Mouse (Mus musculus) stomach, postnatal 0 days (tissue): ENCODE data around the gene Xpr1. TPM values are rescaled to one million over a fixed set of nuclear protein-coding genes. Genes with fewer than 3 reads are reported as not detected.
A peak's percentile ranks its signal among the peaks of the same experiment; 100 is the strongest.

Experiments used
- ATAC-seq: fragments of 200-750 bp; cut with Nextera tagmentation; 2 replicates; pipeline ENCODE4 v1.8.0; 2017; ENCODE audit not compliant: low FRiP score, low TSS enrichment
- DNase-seq: peaks from one replicate; pipeline ENCODE4 v3.0.0-alpha.2; 2016; ENCODE audit warnings: low spot score
- H3K27ac ChIP-seq: fragments of 300-500 bp; sonication (generic); replicated peaks from 2 replicates; pipeline ENCODE4 v1.5.1; 2014; ENCODE audit warnings: mild to moderate bottlenecking, control low read depth
- H3K27me3 ChIP-seq: fragments of 300-500 bp; sonication (generic); 2 replicates; pipeline ENCODE4 v1.6.1; 2014; ENCODE audit warnings: low read length; ENCODE audit not compliant: control insufficient read depth, insufficient read depth
- H3K36me3 ChIP-seq: fragments of 300-500 bp; sonication (generic); 2 replicates; pipeline ENCODE4 v1.6.1; 2014; ENCODE audit warnings: low read length, mixed read lengths; ENCODE audit not compliant: control insufficient read depth, insufficient read depth
- H3K4me1 ChIP-seq: fragments of 300-500 bp; sonication (generic); replicated peaks from 2 replicates; pipeline ENCODE4 v1.6.1; 2014; ENCODE audit warnings: antibody characterized with exemption; ENCODE audit not compliant: control insufficient read depth, insufficient read depth
- H3K4me2 ChIP-seq: fragments of 300-500 bp; sonication (generic); replicated peaks from 2 replicates; pipeline ENCODE4 v1.6.1; 2014; ENCODE audit warnings: low read depth, mild to moderate bottlenecking, control low read depth, moderate library complexity
- H3K4me3 ChIP-seq: fragments of 300-500 bp; sonication (generic); 2 replicates; pipeline ENCODE4 v1.5.1; 2014; ENCODE audit warnings: low read depth, low read length, control low read depth
- H3K9ac ChIP-seq: fragments of 300-500 bp; sonication (generic); 2 replicates; pipeline ENCODE4 v1.6.1; 2014; ENCODE audit warnings: mild to moderate bottlenecking, low read length, control low read depth, mixed read lengths
- H3K9me3 ChIP-seq: fragments of 300-500 bp; sonication (generic); 2 replicates; pipeline ENCODE4 v1.6.1; 2016; ENCODE audit warnings: low read length; ENCODE audit not compliant: control insufficient read depth
- CTCF ChIP-seq: IDR thresholded peaks from 2 replicates; pipeline ENCODE4 v1.5.1; 2016; ENCODE audit warnings: antibody characterized with exemption, low read depth, mild to moderate bottlenecking, moderate library complexity
- EP300 ChIP-seq: optimal IDR thresholded peaks from 2 replicates; pipeline ENCODE3; 2016; ENCODE audit warnings: antibody characterized with exemption
- WGBS: fragments of 180-500 bp; shearing (Covaris S2); extraction: QIAGEN DNeasy Blood & Tissue Kit; methylation state at CpG from one replicate; pipeline ENCODE4 v1.1.7; 2014; 5-methylcytosine and 5-hydroxymethylcytosine counted together
- polyA plus RNA-seq: library from polyadenylated mRNA; unstranded; fragments of >200 nt; fragmentation: Nextera tagmentation; extraction: Ambion mirVana; gene quantifications from 2 replicates; pipeline ENCODE4 v1.2.1, GENCODE M21; 2015

Xpr1 gene
- polyA plus RNA-seq, 1 experiment from 2014 or later: 2.9 TPM

GRCm38 (mm10) chr1:155250531-155251135 is 166.6 kb downstream of the Xpr1 start:
- H3K9ac ChIP-seq: no peak overlapping the region
- ATAC-seq (no peak), DNase-seq (no peak)
- no peaks in the 10 kb centered on the region for H3K9me3 ChIP-seq
- no peaks in the 10 kb centered on the region for H3K27me3 ChIP-seq
- no peak overlapping the region for H3K27ac ChIP-seq
- no peak overlapping the region for H3K4me2 ChIP-seq
- H3K36me3 ChIP-seq: no peaks in the 10 kb centered on the region
- no peaks in the 10 kb centered on the region for H3K4me1 ChIP-seq
- 57% methylated on average over 4 of the region's 4 CpGs for WGBS
- TF ChIP-seq CTCF (no peak), EP300 (no peak)
- H3K4me3 ChIP-seq: no peak overlapping the region

GRCm38 (mm10) chr1:155249896-155250295 is 167.3 kb downstream of the Xpr1 start:
- TF ChIP-seq EP300: no peak
- TF ChIP-seq CTCF: no peak
- no peak for ATAC-seq
- 53% methylated on average over 5 of the region's 5 CpGs for WGBS

GRCm38 (mm10) chr1:155248041-155248440 is 169.2 kb downstream of the Xpr1 start:
- no peaks in the 10 kb centered on the region for H3K36me3 ChIP-seq
- H3K4me3 ChIP-seq: no peak overlapping the region
- H3K4me1 ChIP-seq: no peaks in the 10 kb centered on the region
- H3K4me2 ChIP-seq: no peak overlapping the region
- H3K9ac ChIP-seq: no peak overlapping the region
- H3K27ac ChIP-seq: no peak overlapping the region
- DNase-seq (no peak), ATAC-seq (no peak)
- TF ChIP-seq CTCF (no peak), EP300 (no peak)
- H3K9me3 ChIP-seq: no peaks in the 10 kb centered on the region
- 36% methylated on average over 5 of the region's 5 CpGs for WGBS
- no peaks in the 10 kb centered on the region for H3K27me3 ChIP-seq

More at GRCm38 (mm10) chr1:155249896-155250295, 167.3 kb downstream of the Xpr1 start:
- Histone ChIP-seq H3K9me3 (no peaks in the 10 kb centered on the region), H3K36me3 (no peaks in the 10 kb centered on the region), H3K27ac (no peak overlapping the region), H3K27me3 (no peaks in the 10 kb centered on the region), H3K4me2 (no peak overlapping the region), H3K4me3 (no peak overlapping the region), H3K9ac (no peak overlapping the region), H3K4me1 (no peaks in the 10 kb centered on the region)
- no peak for DNase-seq

- DNase-seq (no peak), ATAC-seq (no peak)
- TF ChIP-seq CTCF (no peak), EP300 (no peak)
- Histone ChIP-seq H3K4me3 (no peak overlapping the region), H3K9me3 (no peaks in the 10 kb centered on the region), H3K4me2 (no peak overlapping the region), H3K4me1 (no peaks in the 10 kb centered on the region), H3K36me3 (no peaks in the 10 kb centered on the region), H3K27me3 (no peaks in the 10 kb centered on the region), H3K27ac (no peak overlapping the region), H3K9ac (no peak overlapping the region)
- WGBS: 28% methylated on average over 5 of the region's 5 CpGs
These were observed 169.8 kb downstream of the Xpr1 start for GRCm38 (mm10) chr1:155247441-155247840.

- ATAC-seq (no peak), DNase-seq (no peak)
- Histone ChIP-seq H3K9me3 (no peaks in the 10 kb centered on the region), H3K9ac (no peak overlapping the region), H3K4me1 (no peaks in the 10 kb centered on the region), H3K27ac (no peak overlapping the region), H3K36me3 (no peaks in the 10 kb centered on the region), H3K4me3 (peak overlapping the region; percentile 56; the same call in 1 of the 2 replicates), H3K27me3 (no peaks in the 10 kb centered on the region), H3K4me2 (peak overlapping the region; percentile 71; the same call in 1 of the 2 replicates)
- 74% methylated on average over 7 of the region's 7 CpGs for WGBS
- TF ChIP-seq EP300 (no peak), CTCF (no peak)
These were observed 171.7 kb downstream of the Xpr1 start for GRCm38 (mm10) chr1:155245516-155245915.

GRCm38 (mm10) chr1:155244771-155245211 is 172.4 kb downstream of the Xpr1 start:
- H3K27me3 ChIP-seq: no peaks in the 10 kb centered on the region
- peak overlapping the region; percentile 86 for H3K9ac ChIP-seq
- no peaks in the 10 kb centered on the region for H3K36me3 ChIP-seq
- TF ChIP-seq CTCF (no peak), EP300 (no peak)
- DNase-seq (no peak), ATAC-seq (no peak)
- H3K4me3 ChIP-seq: peak overlapping the region; percentile 56
- no peaks in the 10 kb centered on the region for H3K4me1 ChIP-seq
- H3K27ac ChIP-seq: peak overlapping the region; percentile 87
- H3K4me2 ChIP-seq: peak overlapping the region; percentile 71
- no peaks in the 10 kb centered on the region for H3K9me3 ChIP-seq
- 11% methylated on average over 28 of the region's 29 CpGs for WGBS
